Mouse (Mus musculus): ENCODE results near the gene Xylt1. TPM values are rescaled to one million over a fixed set of nuclear protein-coding genes. Genes with fewer than 3 reads are reported as not detected.

Xylt1 gene
- polyA plus RNA-seq, 1 experiment = 2.7 TPM

- no peak for TF ChIP-seq CTCF (IDR thresholded peaks at IDR 0.05; ENCODE audit: insufficient read depth, low read length)
- TF ChIP-seq POLR2A (IDR thresholded peaks at IDR 0.05; ENCODE audit: borderline replicate concordance, extremely low read depth, low read depth, low read length) = no peak
- Histone ChIP-seq H3K4me3 (replicated peaks; ENCODE audit: extremely low read depth, low read depth, low read length) (no peak overlapping the region), H3K4me1 (ENCODE audit: control insufficient read depth, insufficient read depth, low read length) (no peaks in the 10 kb centered on the region)
- no peak for DNase-seq
- 71% methylated on average over 2 of the region's 2 CpGs for WGBS
Observed at GRCm38 (mm10) chr7:117594191-117594590, 213.4 kb downstream of the Xylt1 start.

DNA sequence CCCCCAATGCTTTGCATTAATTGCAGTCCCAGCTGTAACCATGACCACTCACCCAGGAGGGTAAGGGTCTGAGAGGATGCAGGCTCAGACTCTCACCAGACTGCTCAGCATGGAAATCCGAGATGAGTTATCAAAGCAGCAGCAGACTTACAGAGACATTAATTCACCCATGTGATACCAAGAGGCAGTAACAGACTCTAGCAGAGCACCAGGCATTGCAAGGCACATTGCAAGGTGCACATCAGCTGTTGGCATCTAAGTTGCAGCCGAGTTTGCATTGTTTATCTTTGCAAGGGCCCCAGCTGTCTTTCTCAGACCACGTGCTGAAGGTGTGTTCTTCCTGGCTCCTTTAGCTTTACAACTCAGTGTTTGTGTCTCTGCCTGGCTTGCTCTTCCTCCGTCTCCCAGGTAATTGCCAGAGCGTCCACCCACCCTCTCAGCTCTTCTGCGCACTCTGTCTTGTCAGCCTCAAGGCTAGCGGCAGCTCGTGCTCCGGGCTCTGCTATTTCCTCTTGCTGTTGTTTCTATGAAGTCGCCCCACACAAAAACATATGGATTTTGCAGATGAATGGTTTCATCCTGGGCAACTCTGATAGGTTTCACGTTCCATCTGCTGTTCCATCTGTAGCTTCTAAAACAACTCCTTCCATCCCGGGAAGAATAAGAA is 214.4 kb downstream of the Xylt1 start:
- DNase-seq = no peak
- no peak overlapping the region for H3K4me3 ChIP-seq (replicated peaks; ENCODE audit: extremely low read depth, low read depth, low read length)
- WGBS = 75% methylated on average over 12 of the region's 12 CpGs
- TF ChIP-seq CTCF (IDR thresholded peaks at IDR 0.05; ENCODE audit: insufficient read depth, low read length) (no peak), POLR2A (IDR thresholded peaks at IDR 0.05; ENCODE audit: borderline replicate concordance, extremely low read depth, low read depth, low read length) (no peak)
- no peaks in the 10 kb centered on the region for H3K4me1 ChIP-seq (ENCODE audit: control insufficient read depth, insufficient read depth, low read length)

DNA sequence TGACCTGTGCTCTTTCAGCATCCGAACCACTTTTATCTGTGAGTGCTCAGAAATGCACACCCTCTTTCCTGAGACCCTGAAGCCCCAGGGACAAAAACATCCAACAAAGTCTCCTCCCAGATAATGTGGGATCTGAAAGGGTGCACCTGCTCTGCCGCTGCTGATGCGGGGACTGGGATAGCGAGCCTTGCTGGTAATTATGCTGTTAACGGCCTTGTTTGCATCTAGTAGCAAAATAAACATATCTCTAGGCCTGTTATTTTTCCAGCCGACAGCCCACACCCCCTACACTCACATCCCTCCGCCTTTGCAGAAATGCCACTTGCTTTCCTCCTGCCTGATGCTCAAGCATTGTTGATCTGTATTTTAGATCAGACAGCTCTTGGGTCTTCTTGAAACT is 219.7 kb downstream of the Xylt1 start:
- TF ChIP-seq POLR2A (IDR thresholded peaks at IDR 0.05; ENCODE audit: borderline replicate concordance, extremely low read depth, low read depth, low read length) (no peak), CTCF (IDR thresholded peaks at IDR 0.05; ENCODE audit: insufficient read depth, low read length) (no peak)
- H3K4me3 ChIP-seq (replicated peaks; ENCODE audit: extremely low read depth, low read depth, low read length) = no peak overlapping the region
- WGBS = 44% methylated on average over 7 of the region's 7 CpGs
- no peaks in the 10 kb centered on the region for H3K4me1 ChIP-seq (ENCODE audit: control insufficient read depth, insufficient read depth, low read length)
- no peak for DNase-seq

DNA sequence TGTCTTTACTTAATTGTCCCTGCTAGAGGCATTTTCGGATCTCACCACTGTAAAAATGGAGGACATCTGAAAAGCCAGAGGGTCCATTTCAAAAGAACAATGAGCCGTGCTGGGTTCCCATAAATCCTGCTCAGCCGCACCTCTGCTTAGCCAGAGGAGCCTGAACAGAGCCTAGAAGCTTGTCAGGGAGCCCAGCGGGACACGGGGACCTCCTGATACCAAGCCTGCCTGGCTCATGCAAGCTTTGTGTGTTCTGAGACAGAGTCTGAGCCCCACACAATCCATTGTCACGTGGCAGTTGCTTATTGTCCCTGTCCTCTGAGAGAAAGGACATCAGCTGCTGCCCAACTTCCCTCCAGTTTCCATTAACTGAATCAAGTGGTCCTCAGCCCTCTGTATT is 229.7 kb downstream of the Xylt1 start:
- WGBS = 81% methylated on average over 6 of the region's 6 CpGs
- Histone ChIP-seq H3K4me3 (replicated peaks; ENCODE audit: extremely low read depth, low read depth, low read length) (no peak overlapping the region), H3K4me1 (ENCODE audit: control insufficient read depth, insufficient read depth, low read length) (peaks cover 2% of the 10 kb centered on the region; the same call in 1 of the 2 replicates)
- no peak for DNase-seq
- TF ChIP-seq POLR2A (IDR thresholded peaks at IDR 0.05; ENCODE audit: borderline replicate concordance, extremely low read depth, low read depth, low read length) = no peak
- no peak for TF ChIP-seq CTCF (IDR thresholded peaks at IDR 0.05; ENCODE audit: insufficient read depth, low read length)

- Histone ChIP-seq H3K4me1 (ENCODE audit: control insufficient read depth, insufficient read depth, low read length) (peaks cover 2% of the 10 kb centered on the region; the same call in 1 of the 2 replicates), H3K4me3 (replicated peaks; ENCODE audit: extremely low read depth, low read depth, low read length) (no peak overlapping the region)
- WGBS = 66% methylated on average over 11 of the region's 11 CpGs
- no peak for TF ChIP-seq CTCF (IDR thresholded peaks at IDR 0.05; ENCODE audit: insufficient read depth, low read length)
- no peak for TF ChIP-seq POLR2A (IDR thresholded peaks at IDR 0.05; ENCODE audit: borderline replicate concordance, extremely low read depth, low read depth, low read length)
- DNase-seq = no peak
Observed at GRCm38 (mm10) chr7:117612788-117613473, 232.2 kb downstream of the Xylt1 start.

DNA sequence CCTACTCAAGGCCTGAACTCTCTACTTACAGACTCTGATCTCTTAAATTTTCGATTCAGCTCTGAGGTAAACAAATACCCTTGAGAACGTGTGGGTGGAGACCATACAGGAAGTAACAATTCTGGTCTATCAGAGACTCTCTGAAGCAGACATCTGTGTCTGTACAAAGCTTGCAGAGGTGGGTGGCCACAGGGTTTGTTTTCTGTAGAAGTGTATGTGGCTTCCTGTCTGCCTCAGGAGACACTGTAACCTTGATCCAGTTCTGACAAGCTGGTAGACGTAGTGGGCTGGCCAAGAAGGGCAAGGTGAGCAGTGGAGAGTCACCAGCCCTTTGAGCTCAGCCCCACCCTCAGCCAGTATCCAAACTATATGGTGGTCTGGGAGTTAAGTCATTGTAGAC is 233.0 kb downstream of the Xylt1 start:
- 14% methylated on average over 3 of the region's 3 CpGs for WGBS
- DNase-seq = no peak
- no peak overlapping the region for H3K4me3 ChIP-seq (replicated peaks; ENCODE audit: extremely low read depth, low read depth, low read length)
- TF ChIP-seq POLR2A (IDR thresholded peaks at IDR 0.05; ENCODE audit: borderline replicate concordance, extremely low read depth, low read depth, low read length) = no peak
- no peak for TF ChIP-seq CTCF (IDR thresholded peaks at IDR 0.05; ENCODE audit: insufficient read depth, low read length)
- H3K4me1 ChIP-seq (ENCODE audit: control insufficient read depth, insufficient read depth, low read length) = peaks cover 2% of the 10 kb centered on the region; the same call in 1 of the 2 replicates

- TF ChIP-seq CTCF (IDR thresholded peaks at IDR 0.05; ENCODE audit: insufficient read depth, low read length) (no peak), POLR2A (IDR thresholded peaks at IDR 0.05; ENCODE audit: borderline replicate concordance, extremely low read depth, low read depth, low read length) (no peak)
- WGBS = 76% methylated on average over 2 of the region's 2 CpGs
- Histone ChIP-seq H3K4me3 (replicated peaks; ENCODE audit: extremely low read depth, low read depth, low read length) (no peak overlapping the region), H3K4me1 (ENCODE audit: control insufficient read depth, insufficient read depth, low read length) (peaks cover 2% of the 10 kb centered on the region; the same call in 1 of the 2 replicates)
- no peak for DNase-seq
Observed at GRCm38 (mm10) chr7:117614346-117614745, 233.6 kb downstream of the Xylt1 start.

- DNase-seq = no peak
- TF ChIP-seq POLR2A (IDR thresholded peaks at IDR 0.05; ENCODE audit: borderline replicate concordance, extremely low read depth, low read depth, low read length) (no peak), CTCF (IDR thresholded peaks at IDR 0.05; ENCODE audit: insufficient read depth, low read length) (no peak)
- WGBS = 85% methylated on average over 5 of the region's 5 CpGs
- Histone ChIP-seq H3K4me3 (replicated peaks; ENCODE audit: extremely low read depth, low read depth, low read length) (no peak overlapping the region), H3K4me1 (ENCODE audit: control insufficient read depth, insufficient read depth, low read length) (peaks cover 2% of the 10 kb centered on the region; the same call in 1 of the 2 replicates)
Observed at GRCm38 (mm10) chr7:117614851-117615250, 234.1 kb downstream of the Xylt1 start.

- WGBS = 64% methylated on average over 5 of the region's 5 CpGs
- Histone ChIP-seq H3K4me1 (ENCODE audit: control insufficient read depth, insufficient read depth, low read length) (peaks cover 2% of the 10 kb centered on the region; the same call in 1 of the 2 replicates), H3K4me3 (replicated peaks; ENCODE audit: extremely low read depth, low read depth, low read length) (no peak overlapping the region)
- no peak for TF ChIP-seq CTCF (IDR thresholded peaks at IDR 0.05; ENCODE audit: insufficient read depth, low read length)
- TF ChIP-seq POLR2A (IDR thresholded peaks at IDR 0.05; ENCODE audit: borderline replicate concordance, extremely low read depth, low read depth, low read length) = no peak
- no peak for DNase-seq
Observed at GRCm38 (mm10) chr7:117616277-117616676, 235.5 kb downstream of the Xylt1 start.
